Mouse (Mus musculus) heart, adult 2 months (tissue): ENCODE measurements around the gene Dhx29.

Source experiments
- CTCF ChIP-seq: fragments of 200-600 bp; IDR thresholded peaks from 2 replicates; pipeline ENCODE4 v1.8.1; 2022; ENCODE audit warnings: antibody characterized with exemption, mild to moderate bottlenecking, moderate library complexity
- EP300 ChIP-seq: fragments of 200-500 bp; IDR thresholded peaks from 2 replicates; pipeline ENCODE4 v1.6.1; 2011; ENCODE audit warnings: low read depth, low read length, control low read depth; ENCODE audit not compliant: insufficient read depth
- POLR2A ChIP-seq: fragments of 200-500 bp; IDR thresholded peaks from 2 replicates; pipeline ENCODE4 v1.6.1; 2011; ENCODE audit warnings: mild to moderate bottlenecking, low read depth, low read length, control low read depth; ENCODE audit not compliant: insufficient read depth

DNA sequence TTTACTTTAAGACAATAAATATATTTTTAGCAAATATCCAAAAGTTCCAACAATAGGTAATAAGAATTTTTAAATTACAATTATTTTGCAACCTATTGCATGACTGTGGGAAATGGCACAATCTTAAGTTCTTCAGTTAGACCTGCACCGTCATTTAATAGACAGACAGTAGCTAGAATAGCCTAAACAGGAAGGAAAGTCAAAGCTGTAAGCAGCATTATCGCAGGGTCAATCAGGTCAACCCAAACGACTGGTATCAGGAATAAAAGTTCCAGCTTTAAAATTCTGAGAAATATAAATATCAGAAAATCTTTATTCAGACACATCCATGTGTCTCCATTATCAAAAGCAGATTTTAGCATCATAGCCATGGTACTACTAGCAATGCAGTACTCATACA lies 6.3 kb upstream of the Dhx29 start:
- no peak for TF ChIP-seq EP300
- no peak for TF ChIP-seq POLR2A
- TF ChIP-seq CTCF: no peak
